Mouse (Mus musculus) lung, postnatal 4 days (tissue): ENCODE data around the gene Lrrc18.

Experiments used
- DNase-seq, 2 experiments: peaks; one replicate each; pipeline ENCODE4 v3.0.0; 2021

Lrrc18 gene

GRCm38 (mm10) chr14:32991082-32991481 lies at the start of gene Lrrc18:
Gene Lrrc18 (plus strand): TSS chr14:32991382.
- no peak for DNase-seq

- DNase-seq = no peak
Measured at GRCm38 (mm10) chr14:32947512-32947911, 43.7 kb upstream of the Lrrc18 start.

GRCm38 (mm10) chr14:32950312-32951301 lies 40.6 kb upstream of the Lrrc18 start:
- DNase-seq = peak; percentile 64 to 90

GRCm38 (mm10) chr14:32956486-32956885 lies 34.7 kb upstream of the Lrrc18 start:
- DNase-seq = peak; percentile 54 to 85

- DNase-seq = peak in 1 of 2 experiments; percentile 54
Measured at GRCm38 (mm10) chr14:32958671-32959070, 32.5 kb upstream of the Lrrc18 start.

- peak; percentile 75 to 79 for DNase-seq
Measured at GRCm38 (mm10) chr14:32960481-32960880, 30.7 kb upstream of the Lrrc18 start.

GRCm38 (mm10) chr14:32964742-32965141 lies 26.4 kb upstream of the Lrrc18 start:
- no peak for DNase-seq

- no peak for DNase-seq
Measured at GRCm38 (mm10) chr14:32970700-32971099, 20.5 kb upstream of the Lrrc18 start.

GRCm38 (mm10) chr14:32984176-32984738 lies 6.9 kb upstream of the Lrrc18 start:
- DNase-seq = no peak

- DNase-seq = no peak
Measured at GRCm38 (mm10) chr14:32986659-32987058, 4.5 kb upstream of the Lrrc18 start.

- DNase-seq = peak; percentile 41 to 50
Measured at GRCm38 (mm10) chr14:32994954-32995636, 3.9 kb downstream of the Lrrc18 start.

GRCm38 (mm10) chr14:32999511-32999910 lies 8.3 kb downstream of the Lrrc18 start:
- DNase-seq = no peak

GRCm38 (mm10) chr14:33000112-33000979 lies 9.2 kb downstream of the Lrrc18 start:
- DNase-seq = no peak

GRCm38 (mm10) chr14:33005114-33005513 lies 13.9 kb downstream of the Lrrc18 start:
- no peak for DNase-seq

GRCm38 (mm10) chr14:33007638-33008037 lies 16.5 kb downstream of the Lrrc18 start:
- no peak for DNase-seq

- no peak for DNase-seq
Measured at GRCm38 (mm10) chr14:33019050-33019449, 27.9 kb downstream of the Lrrc18 start.

- no peak for DNase-seq
Measured at GRCm38 (mm10) chr14:33019606-33020005, 28.4 kb downstream of the Lrrc18 start.

- no peak for DNase-seq
Measured at GRCm38 (mm10) chr14:33030849-33031248, 39.7 kb downstream of the Lrrc18 start.

- DNase-seq = peak in 1 of 2 experiments; percentile 23
Measured at GRCm38 (mm10) chr14:33033424-33033823, 42.2 kb downstream of the Lrrc18 start.

- DNase-seq = no peak
Measured at GRCm38 (mm10) chr14:33035386-33035785, 44.2 kb downstream of the Lrrc18 start.

- no peak for DNase-seq
Measured at GRCm38 (mm10) chr14:33036811-33037210, 45.6 kb downstream of the Lrrc18 start.

- no peak for DNase-seq
Measured at GRCm38 (mm10) chr14:33045217-33045616, 54.0 kb downstream of the Lrrc18 start.
